Mouse (Mus musculus) testis, postnatal 10 days (tissue): Measurements from ENCODE around the gene March6.

ENCODE experiments used
- DNase-seq: peaks from one replicate; pipeline ENCODE4 v3.0.0; 2021; ENCODE audit warnings: low spot score

The March6 gene

GRCm38 (mm10) chr15:31511406-31511771, 19.5 kb downstream of the March6 start:
- DNase-seq = no peak

GRCm38 (mm10) chr15:31510477-31511405, 20.1 kb downstream of the March6 start:
- DNase-seq = no peak

- DNase-seq = no peak
Measured at GRCm38 (mm10) chr15:31505082-31505481, 25.8 kb downstream of the March6 start.

GRCm38 (mm10) chr15:31503447-31503846, 27.4 kb downstream of the March6 start:
- no peak for DNase-seq

- DNase-seq = no peak
Measured at GRCm38 (mm10) chr15:31502996-31503395, 27.9 kb downstream of the March6 start.

GRCm38 (mm10) chr15:31502313-31502712, 28.5 kb downstream of the March6 start:
- no peak for DNase-seq

- DNase-seq = no peak
Measured at GRCm38 (mm10) chr15:31494803-31495202, 36.0 kb downstream of the March6 start.

- DNase-seq = no peak
Measured at GRCm38 (mm10) chr15:31494310-31494709, 36.5 kb downstream of the March6 start.

GRCm38 (mm10) chr15:31487407-31487806, 43.4 kb downstream of the March6 start:
- DNase-seq = no peak

- DNase-seq = no peak
Measured at GRCm38 (mm10) chr15:31476678-31477077, 54.2 kb downstream of the March6 start.

- no peak for DNase-seq
Measured at GRCm38 (mm10) chr15:31472645-31473574, 57.9 kb downstream of the March6 start.

GRCm38 (mm10) chr15:31471529-31471928, 59.3 kb downstream of the March6 start:
- no peak for DNase-seq

- no peak for DNase-seq
Measured at GRCm38 (mm10) chr15:31469497-31469896, 61.4 kb downstream of the March6 start.

- no peak for DNase-seq
Measured at GRCm38 (mm10) chr15:31468806-31469205, 62.0 kb downstream of the March6 start.

GRCm38 (mm10) chr15:31466749-31467148, 64.1 kb downstream of the March6 start:
- no peak for DNase-seq

- no peak for DNase-seq
Measured at GRCm38 (mm10) chr15:31466295-31466694, 64.6 kb downstream of the March6 start.

GRCm38 (mm10) chr15:31465806-31466205, 65.0 kb downstream of the March6 start:
- DNase-seq = no peak

- DNase-seq = no peak
Measured at GRCm38 (mm10) chr15:31460571-31460970, 70.3 kb downstream of the March6 start.

- no peak for DNase-seq
Measured at GRCm38 (mm10) chr15:31458081-31458480, 72.8 kb downstream of the March6 start.

GRCm38 (mm10) chr15:31456381-31456780, 74.5 kb downstream of the March6 start:
- no peak for DNase-seq

GRCm38 (mm10) chr15:31454861-31455295, 76.0 kb downstream of the March6 start:
- DNase-seq = no peak

- DNase-seq = no peak
Measured at GRCm38 (mm10) chr15:31454096-31454860, 76.6 kb downstream of the March6 start.
